Mouse (Mus musculus): ENCODE measurements around the gene Kank1. TPM values are rescaled to one million over a fixed set of nuclear protein-coding genes. Genes with fewer than 3 reads are reported as not detected.

Kank1 gene
- total RNA-seq, 1 experiment from 2014 or later = not detected

- ATAC-seq (replicated peaks; ENCODE audit: insufficient number of reproducible peaks, low FRiP score, low TSS enrichment, poor library complexity, severe bottlenecking) = no peak
These were observed 149.2 kb downstream of the Kank1 start for GRCm38 (mm10) chr19:25385981-25386380.

DNA sequence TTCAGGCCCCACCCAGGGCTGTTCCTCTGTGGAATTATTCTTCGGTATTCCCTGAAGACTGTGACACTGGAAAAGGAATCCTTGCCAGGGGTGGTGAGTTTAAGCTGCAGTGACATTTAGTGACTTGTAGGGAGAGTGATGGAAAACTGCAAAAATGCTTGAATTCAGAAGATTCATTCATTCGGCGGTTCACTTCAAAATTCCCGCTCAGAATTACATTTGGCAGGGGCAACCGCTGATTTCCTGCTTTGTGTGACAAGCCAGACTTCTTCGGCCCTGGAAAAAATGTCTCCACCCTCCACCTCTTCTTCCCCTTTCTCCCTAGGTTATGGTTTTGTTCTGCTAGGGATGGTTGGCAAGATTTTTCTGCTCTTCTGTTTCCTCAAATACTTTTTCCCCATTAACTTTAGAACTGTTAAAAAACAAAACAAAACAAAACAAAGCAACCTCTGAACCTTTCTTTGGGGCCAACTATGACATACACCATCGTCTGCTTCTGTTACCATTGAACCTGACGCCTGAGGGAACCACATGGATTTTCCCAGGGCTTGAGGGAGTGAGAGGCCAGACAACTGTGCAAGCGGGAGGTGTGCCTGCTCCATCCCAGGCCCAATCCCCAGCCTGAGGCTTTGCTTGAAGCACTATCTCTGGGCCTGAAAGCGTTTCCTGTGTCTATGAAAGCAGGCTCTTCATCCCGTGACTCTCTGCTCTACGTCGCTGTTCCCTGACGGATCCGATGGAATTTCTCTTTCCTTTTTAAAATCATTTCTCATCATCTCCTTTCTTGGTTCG, 150.1 kb downstream of the Kank1 start:
- no peak for ATAC-seq (replicated peaks; ENCODE audit: insufficient number of reproducible peaks, low FRiP score, low TSS enrichment, poor library complexity, severe bottlenecking)

GRCm38 (mm10) chr19:25387902-25388301, 151.1 kb downstream of the Kank1 start:
- ATAC-seq (replicated peaks; ENCODE audit: insufficient number of reproducible peaks, low FRiP score, low TSS enrichment, poor library complexity, severe bottlenecking) = no peak

DNA sequence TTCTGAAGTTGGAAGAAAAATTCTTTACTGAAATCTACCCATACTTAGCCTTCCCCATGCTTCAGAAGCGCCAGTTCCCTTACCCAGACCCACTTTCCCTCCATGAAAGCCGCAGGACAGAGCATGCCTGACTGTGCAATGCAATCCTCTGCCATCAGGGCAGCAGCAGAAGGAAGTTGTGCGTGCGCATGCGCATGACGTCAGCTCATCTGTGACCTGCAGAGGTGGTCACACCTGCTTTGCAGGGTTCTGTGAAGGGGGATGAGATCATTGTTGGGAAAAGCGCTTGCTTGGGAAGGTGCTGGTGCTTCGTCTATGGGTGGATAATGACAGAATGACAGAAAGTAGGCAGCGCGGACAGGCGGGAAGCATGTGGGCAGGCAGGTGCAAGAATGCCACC, 155.4 kb downstream of the Kank1 start:
- ATAC-seq (replicated peaks; ENCODE audit: insufficient number of reproducible peaks, low FRiP score, low TSS enrichment, poor library complexity, severe bottlenecking) = no peak

DNA sequence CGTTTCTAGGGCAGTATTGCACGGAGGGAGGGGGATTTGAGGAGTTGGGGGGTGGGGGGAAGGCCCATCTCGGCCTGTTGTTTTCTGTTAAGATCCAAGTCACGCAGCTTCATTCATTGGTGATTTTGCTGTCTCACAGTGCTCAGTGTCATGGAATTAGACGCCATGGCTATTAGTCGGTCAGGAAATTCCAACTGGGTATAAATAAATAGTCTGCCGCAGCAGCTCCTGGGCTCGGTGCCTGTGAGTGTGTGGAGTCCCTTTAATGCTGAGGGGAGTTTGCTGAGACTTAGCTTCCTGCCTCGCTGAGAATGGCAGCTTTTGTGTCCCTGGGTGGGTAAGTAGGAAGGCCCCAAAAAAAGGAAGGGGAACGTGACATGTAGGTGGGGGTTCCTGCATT, 158.3 kb downstream of the Kank1 start:
- ATAC-seq (replicated peaks; ENCODE audit: insufficient number of reproducible peaks, low FRiP score, low TSS enrichment, poor library complexity, severe bottlenecking) = no peak

GRCm38 (mm10) chr19:25396709-25397266, 160.0 kb downstream of the Kank1 start:
- ATAC-seq (replicated peaks; ENCODE audit: insufficient number of reproducible peaks, low FRiP score, low TSS enrichment, poor library complexity, severe bottlenecking) = no peak

DNA sequence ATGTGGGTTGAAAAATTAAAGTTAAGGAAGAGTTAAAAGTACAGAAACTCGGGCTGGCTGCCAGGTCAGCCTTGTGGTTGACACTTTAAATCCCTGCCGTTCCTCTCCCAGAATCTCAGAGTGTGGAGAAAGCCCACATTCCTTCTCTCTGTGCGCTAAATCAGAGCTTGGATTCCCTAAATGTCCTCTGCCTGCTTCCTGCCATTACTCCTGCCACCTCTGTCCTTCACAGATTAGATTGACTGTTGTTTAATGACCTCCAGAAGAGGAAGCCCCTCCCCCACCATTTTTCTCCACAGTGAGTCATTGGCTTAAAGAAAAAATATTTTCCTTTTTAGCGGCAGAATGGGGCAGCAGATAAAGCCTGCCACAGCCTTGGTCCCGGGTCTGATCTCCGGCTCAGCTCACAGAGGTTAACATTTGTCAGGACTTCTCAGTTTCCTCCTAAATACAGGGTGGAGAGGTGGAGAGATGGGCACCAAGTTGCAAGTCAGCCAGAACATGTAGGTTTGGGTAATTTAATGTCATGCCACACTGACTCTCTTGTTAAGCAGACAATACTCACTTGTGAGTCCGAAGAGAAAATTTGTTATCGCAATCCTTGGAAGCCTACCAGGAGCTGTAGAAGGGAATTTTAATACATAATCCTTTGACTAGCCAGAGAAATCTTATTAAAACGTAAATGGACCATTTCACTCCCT, 162.9 kb downstream of the Kank1 start:
- no peak for ATAC-seq (replicated peaks; ENCODE audit: insufficient number of reproducible peaks, low FRiP score, low TSS enrichment, poor library complexity, severe bottlenecking)

GRCm38 (mm10) chr19:25400212-25400913, 163.6 kb downstream of the Kank1 start:
- ATAC-seq (replicated peaks; ENCODE audit: insufficient number of reproducible peaks, low FRiP score, low TSS enrichment, poor library complexity, severe bottlenecking) = no peak

DNA sequence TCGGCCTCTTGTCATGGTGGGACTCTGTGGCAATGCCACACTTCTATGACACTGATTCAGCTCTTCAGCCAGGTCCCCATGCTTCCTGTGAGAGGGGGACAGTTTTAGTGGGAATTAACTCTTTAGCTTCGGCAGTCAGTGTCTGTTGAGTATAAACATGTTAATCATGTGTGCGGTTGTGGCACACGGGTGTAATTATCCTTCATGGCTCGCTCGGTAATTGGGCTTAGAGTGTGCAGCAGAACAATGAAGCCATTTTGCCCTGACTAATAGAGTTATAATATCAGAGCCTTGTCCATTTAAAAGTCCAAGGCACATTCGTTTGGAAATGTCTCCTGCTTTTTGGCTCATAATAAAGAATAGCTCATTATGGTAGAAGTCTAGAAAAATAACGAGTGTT, 164.7 kb downstream of the Kank1 start:
- ATAC-seq (replicated peaks; ENCODE audit: insufficient number of reproducible peaks, low FRiP score, low TSS enrichment, poor library complexity, severe bottlenecking) = no peak

DNA sequence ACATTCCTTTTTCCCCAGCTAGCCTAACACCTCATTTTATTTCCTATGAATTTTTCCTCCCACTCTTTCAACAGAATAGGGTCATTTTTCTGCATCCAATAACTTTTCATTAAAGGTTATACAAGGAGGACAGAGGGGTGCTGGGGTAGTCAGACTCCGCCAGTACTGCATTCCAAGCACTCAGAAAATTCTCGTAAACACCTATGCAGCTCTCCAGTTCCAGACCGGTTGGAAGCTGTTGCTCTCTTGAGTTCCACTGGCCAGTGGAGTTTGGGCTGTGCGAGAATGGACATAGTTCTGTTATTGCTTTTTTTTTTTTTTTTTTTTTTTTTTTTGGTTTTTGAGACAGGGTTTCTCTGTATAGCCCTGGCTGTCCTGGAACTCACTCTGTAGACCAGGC, 167.4 kb downstream of the Kank1 start:
- no peak for ATAC-seq (replicated peaks; ENCODE audit: insufficient number of reproducible peaks, low FRiP score, low TSS enrichment, poor library complexity, severe bottlenecking)

DNA sequence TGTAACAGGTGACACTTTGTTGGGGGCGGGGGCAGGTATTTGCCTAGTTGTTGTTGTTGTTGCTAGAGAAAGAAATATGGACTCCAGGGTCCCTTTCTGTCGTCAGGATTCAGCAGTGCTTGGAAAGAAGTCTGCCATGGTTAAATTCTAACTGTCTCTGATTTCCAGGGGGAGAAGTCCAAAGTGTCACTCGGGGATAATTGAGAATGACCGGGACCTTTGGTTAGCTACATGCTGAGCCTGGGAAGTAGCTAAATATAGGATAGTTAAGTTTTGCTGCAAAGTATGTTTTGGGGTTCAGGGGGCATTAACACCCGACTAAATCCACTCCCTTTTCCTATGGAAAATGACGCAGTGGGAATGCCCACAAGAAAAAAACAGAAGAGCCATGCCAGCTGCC, 169.2 kb downstream of the Kank1 start:
- no peak for ATAC-seq (replicated peaks; ENCODE audit: insufficient number of reproducible peaks, low FRiP score, low TSS enrichment, poor library complexity, severe bottlenecking)

DNA sequence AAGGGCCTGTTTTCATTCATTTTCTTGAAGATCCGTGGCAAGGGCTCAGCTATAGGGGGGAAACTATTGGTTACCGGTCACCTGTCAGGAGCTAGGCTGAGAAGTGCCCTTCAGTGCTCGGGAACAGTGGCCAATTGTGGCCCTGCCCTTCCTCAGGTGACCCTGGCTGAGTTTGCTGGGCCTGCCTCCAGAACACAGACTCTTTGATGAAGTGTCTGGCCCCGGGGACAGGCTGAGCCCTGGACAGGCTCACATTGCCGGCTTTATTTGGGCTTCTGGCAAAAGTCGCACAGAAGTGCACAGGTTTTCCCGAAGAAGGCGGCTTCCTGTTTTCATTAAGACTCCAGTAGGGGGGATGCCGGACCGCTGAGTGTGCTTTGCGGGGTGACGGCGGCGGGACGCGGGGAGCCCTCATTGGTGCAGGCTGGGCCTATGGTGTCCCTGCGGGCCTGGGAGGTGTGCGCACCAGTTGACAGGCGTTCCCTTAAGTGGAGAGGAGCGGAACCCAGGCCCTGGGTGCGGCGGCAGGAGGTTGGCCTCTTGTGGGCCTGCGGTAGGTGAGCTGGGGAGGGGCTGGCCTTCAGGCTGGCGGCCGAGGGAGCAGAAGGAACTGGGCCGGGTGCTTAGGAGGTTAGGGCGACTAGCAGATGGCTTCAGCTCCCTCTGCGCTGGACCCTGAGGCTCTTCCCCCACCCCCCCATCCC, 169.9 kb downstream of the Kank1 start:
- ATAC-seq (replicated peaks; ENCODE audit: insufficient number of reproducible peaks, low FRiP score, low TSS enrichment, poor library complexity, severe bottlenecking) = no peak

GRCm38 (mm10) chr19:25407185-25407886, 170.6 kb downstream of the Kank1 start:
- no peak for ATAC-seq (replicated peaks; ENCODE audit: insufficient number of reproducible peaks, low FRiP score, low TSS enrichment, poor library complexity, severe bottlenecking)

- no peak for ATAC-seq (replicated peaks; ENCODE audit: insufficient number of reproducible peaks, low FRiP score, low TSS enrichment, poor library complexity, severe bottlenecking)
These were observed 171.1 kb downstream of the Kank1 start for GRCm38 (mm10) chr19:25407887-25408236.

DNA sequence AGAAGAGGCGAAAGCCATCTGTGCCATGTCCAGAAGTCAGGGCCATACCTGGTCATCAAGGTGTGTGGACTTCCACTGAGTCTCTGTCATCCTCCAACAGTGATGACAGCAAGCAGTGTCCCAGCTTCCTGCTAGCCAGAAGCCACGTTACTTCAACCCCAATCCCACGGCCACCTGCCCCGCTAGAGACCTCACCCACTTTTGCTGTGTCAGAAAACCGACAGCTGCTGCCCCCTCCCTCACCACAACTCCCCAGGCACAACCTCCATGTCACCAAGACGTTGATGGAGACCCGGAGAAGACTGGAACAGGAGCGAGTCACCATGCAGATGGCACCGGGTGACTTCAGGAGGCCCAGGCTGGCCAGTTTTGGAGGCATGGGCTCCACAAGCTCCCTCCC, 172.5 kb downstream of the Kank1 start:
- ATAC-seq (replicated peaks; ENCODE audit: insufficient number of reproducible peaks, low FRiP score, low TSS enrichment, poor library complexity, severe bottlenecking) = no peak

DNA sequence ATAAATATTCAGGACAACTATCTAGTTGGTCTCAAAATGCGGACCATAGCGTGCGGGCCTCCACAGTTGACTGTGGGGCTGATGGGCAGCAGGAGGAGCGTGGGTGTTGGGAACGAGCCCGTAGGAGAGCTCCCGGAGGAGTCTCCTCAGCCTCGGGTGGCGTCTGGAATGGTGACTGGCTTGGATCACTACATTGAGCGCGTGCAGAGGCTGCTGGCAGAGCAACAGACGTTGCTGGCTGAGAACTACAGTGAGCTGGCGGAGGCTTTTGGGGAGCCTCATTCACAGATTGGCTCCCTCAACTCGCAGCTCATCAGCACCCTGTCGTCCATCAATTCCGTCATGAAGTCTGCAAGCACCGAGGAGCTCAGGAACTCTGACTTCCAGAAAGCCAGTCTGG, 174.6 kb downstream of the Kank1 start:
- ATAC-seq (replicated peaks; ENCODE audit: insufficient number of reproducible peaks, low FRiP score, low TSS enrichment, poor library complexity, severe bottlenecking) = no peak

DNA sequence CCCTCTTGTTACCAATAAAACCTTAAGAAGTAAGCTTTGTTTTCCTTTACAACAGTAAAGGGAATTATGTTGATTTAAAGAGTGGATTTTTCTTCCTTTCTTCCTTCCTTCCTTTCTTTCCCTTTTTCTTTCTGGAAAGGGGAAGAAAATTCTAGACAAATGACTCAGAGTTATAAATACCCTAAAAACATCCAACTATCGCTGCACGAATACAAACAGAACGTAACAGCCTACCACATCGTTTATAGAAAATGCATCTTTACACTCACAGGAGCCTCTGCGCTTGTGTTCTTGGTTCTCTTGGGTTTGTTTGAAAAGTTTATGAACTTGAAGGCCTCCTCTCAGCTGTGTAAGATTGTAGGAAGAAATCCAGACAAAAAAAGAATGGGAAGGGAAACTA, 178.7 kb downstream of the Kank1 start:
- ATAC-seq (replicated peaks; ENCODE audit: insufficient number of reproducible peaks, low FRiP score, low TSS enrichment, poor library complexity, severe bottlenecking) = no peak

DNA sequence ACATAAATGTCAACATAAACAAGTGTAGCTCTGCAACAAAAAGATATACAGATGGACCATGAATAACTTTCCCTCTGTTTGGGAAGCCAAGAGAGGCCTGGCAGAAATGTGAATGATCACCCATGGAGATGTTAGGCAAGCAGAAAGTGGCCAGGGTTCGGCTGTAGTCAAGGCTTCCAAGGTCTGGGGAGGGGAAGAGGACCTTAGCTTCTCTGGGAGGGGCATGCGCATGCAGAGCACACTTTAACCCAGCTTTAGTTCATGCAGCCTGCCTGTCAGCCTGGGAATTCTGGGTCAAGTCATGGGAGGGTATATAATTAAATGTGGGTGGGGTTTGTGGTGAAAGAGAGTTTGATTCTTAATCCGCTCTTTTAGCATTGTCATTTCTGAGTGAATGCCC, 180.9 kb downstream of the Kank1 start:
- ATAC-seq (replicated peaks; ENCODE audit: insufficient number of reproducible peaks, low FRiP score, low TSS enrichment, poor library complexity, severe bottlenecking) = no peak
